Mouse (Mus musculus) intestine, embryonic 16.5 days (tissue): ENCODE results near the gene Crybg1. TPM values are rescaled to one million over a fixed set of nuclear protein-coding genes. Genes with fewer than 3 reads are reported as not detected.
"Not testable (repeated sequence)": the region's sequence is repeated elsewhere in the genome, so short reads cannot be mapped to it uniquely, and the experiment has no call there.

Source experiments
- ATAC-seq: fragments of 200-750 bp; cut with Nextera tagmentation; 2 replicates; pipeline ENCODE4 v1.8.0; 2017; ENCODE audit warnings: moderate TSS enrichment, moderate library complexity
- H3K27ac ChIP-seq: fragments of 300-500 bp; sonication (generic); 2 replicates; pipeline ENCODE4 v1.5.1; 2014; ENCODE audit warnings: mild to moderate bottlenecking, low read length
- H3K27me3 ChIP-seq: fragments of 300-500 bp; sonication (generic); replicated peaks from 2 replicates; pipeline ENCODE4 v1.6.1; 2014; ENCODE audit warnings: low read length, control low read depth, mixed read lengths; ENCODE audit not compliant: control insufficient read depth, insufficient read depth
- H3K36me3 ChIP-seq: fragments of 300-500 bp; sonication (generic); 2 replicates; pipeline ENCODE4 v1.6.1; 2014; ENCODE audit warnings: low read length, control low read depth; ENCODE audit not compliant: control insufficient read depth, insufficient read depth
- H3K4me1 ChIP-seq: fragments of 300-500 bp; sonication (generic); 2 replicates; pipeline ENCODE4 v1.6.1; 2014; ENCODE audit warnings: low read length, control low read depth, mixed read lengths; ENCODE audit not compliant: control insufficient read depth, insufficient read depth
- H3K4me2 ChIP-seq: fragments of 300-500 bp; sonication (generic); 2 replicates; pipeline ENCODE4 v1.6.1; 2014; ENCODE audit warnings: low read depth, low read length, control low read depth
- H3K4me3 ChIP-seq: fragments of 300-500 bp; sonication (generic); 2 replicates; pipeline ENCODE4 v1.5.1; 2014; ENCODE audit warnings: mild to moderate bottlenecking, low read length
- H3K9ac ChIP-seq: fragments of 300-500 bp; sonication (generic); 2 replicates; pipeline ENCODE4 v1.6.1; 2014; ENCODE audit warnings: low read depth, low read length
- H3K9me3 ChIP-seq: fragments of 300-500 bp; sonication (generic); 2 replicates; pipeline ENCODE4 v1.6.1; 2016; ENCODE audit warnings: low read length, control low read depth; ENCODE audit not compliant: control insufficient read depth
- WGBS: fragments of 180-500 bp; shearing (Covaris S2); extraction: QIAGEN DNeasy Blood & Tissue Kit; methylation state at CpG from one replicate; pipeline ENCODE4 v1.1.7; 2014; 5-methylcytosine and 5-hydroxymethylcytosine counted together
- polyA plus RNA-seq: library from polyadenylated mRNA; unstranded; fragments of >200 nt; fragmentation: Nextera tagmentation; extraction: Ambion mirVana; gene quantifications from 2 replicates; pipeline ENCODE4 v1.2.1, GENCODE M21; 2015

Crybg1 gene
- polyA plus RNA-seq, 1 experiment from 2014 or later: 0.72 TPM

GRCm38 (mm10) chr10:43995858-43996650 is 152.6 kb downstream of the Crybg1 start:
- no peak for ATAC-seq
- Histone ChIP-seq H3K36me3 (no peaks in the 10 kb centered on the region), H3K27ac (no peak overlapping the region), H3K27me3 (no peaks in the 10 kb centered on the region), H3K9ac (no peak overlapping the region), H3K4me1 (no peaks in the 10 kb centered on the region), H3K4me2 (no peak overlapping the region), H3K4me3 (no peak overlapping the region), H3K9me3 (no peaks in the 10 kb centered on the region)
- 79% methylated on average over 10 of the region's 10 CpGs for WGBS

DNA sequence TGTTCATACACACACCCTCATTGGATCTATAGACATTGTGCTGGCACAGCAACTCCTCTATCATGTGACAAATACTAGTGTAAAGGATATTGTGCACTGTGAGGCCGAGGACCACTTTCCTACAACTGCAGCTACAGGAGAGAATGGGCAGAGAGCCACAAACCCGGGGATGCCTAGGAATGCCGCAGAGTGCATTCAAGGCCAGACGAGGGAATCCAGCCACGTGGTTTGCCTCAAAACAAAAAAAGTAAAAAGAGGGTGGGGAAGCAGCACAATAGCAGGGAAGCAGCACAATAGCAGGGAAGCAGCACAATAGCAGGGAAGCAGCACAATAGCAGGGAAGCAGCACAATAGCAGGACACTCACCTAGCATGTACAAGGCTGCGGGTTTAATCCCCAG is 155.5 kb downstream of the Crybg1 start:
- Histone ChIP-seq H3K9ac (no peak overlapping the region), H3K27ac (no peak overlapping the region), H3K4me2 (no peak overlapping the region), H3K36me3 (no peaks in the 10 kb centered on the region), H3K4me3 (no peak overlapping the region), H3K27me3 (no peaks in the 10 kb centered on the region), H3K4me1 (no peaks in the 10 kb centered on the region), H3K9me3 (no peaks in the 10 kb centered on the region)
- ATAC-seq: no peak
- WGBS: 39% methylated on average over 6 of the region's 6 CpGs

DNA sequence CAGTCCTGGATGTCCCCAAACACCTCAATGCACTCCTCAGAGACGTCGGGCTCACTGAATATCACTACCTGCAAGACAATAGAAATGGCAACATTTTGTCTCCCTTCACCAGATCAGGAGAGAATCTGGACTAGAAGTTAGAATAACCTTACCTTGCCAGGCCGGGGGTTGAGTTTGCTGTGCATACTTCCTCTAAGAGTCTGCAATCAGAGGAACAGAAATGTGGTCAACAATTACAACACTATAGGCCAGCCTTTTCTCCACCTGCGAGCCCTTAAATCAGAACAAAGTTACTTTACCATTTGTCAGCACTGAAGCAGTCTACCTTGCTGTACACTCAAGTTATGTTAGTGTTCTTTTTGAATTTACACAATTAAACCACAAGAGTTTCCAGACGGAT is 156.1 kb downstream of the Crybg1 start:
- ATAC-seq: no peak
- WGBS: 79% methylated on average over 5 of the region's 5 CpGs

DNA sequence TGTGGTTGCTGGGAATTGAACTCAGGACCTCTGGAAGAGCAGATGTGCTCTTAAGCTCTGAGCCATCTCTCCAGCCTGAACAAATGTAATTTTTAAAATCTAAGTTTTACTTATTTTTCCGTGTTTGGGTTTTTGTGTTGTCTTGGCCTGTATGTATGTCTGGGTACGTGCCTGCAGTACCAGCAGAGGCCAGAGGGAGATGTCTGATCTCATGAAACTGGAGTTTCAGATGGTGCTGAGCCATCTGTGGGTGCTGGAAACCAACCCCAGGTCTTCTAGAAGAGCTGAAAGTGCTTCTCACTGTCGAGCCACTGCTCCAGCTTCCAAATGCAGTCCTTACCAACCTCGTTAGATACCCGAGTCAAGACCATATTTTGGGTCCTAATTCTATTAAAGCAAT is 157.4 kb downstream of the Crybg1 start:
- no peak overlapping the region for H3K4me3 ChIP-seq
- no peak overlapping the region for H3K4me2 ChIP-seq
- no peaks in the 10 kb centered on the region for H3K27me3 ChIP-seq
- no peak overlapping the region for H3K27ac ChIP-seq
- WGBS: 91% methylated on average over 5 of the region's 5 CpGs
- H3K36me3 ChIP-seq: no peaks in the 10 kb centered on the region
- ATAC-seq: no peak
- H3K9me3 ChIP-seq: no peaks in the 10 kb centered on the region
- H3K9ac ChIP-seq: no peak overlapping the region
- no peaks in the 10 kb centered on the region for H3K4me1 ChIP-seq

More for the DNA sequence above, 156.1 kb downstream of the Crybg1 start:
- H3K4me3 ChIP-seq: no peak overlapping the region
- H3K4me2 ChIP-seq: no peak overlapping the region
- H3K27ac ChIP-seq: no peak overlapping the region
- H3K27me3 ChIP-seq: no peaks in the 10 kb centered on the region
- H3K36me3 ChIP-seq: no peaks in the 10 kb centered on the region
- no peaks in the 10 kb centered on the region for H3K4me1 ChIP-seq
- no peak overlapping the region for H3K9ac ChIP-seq
- H3K9me3 ChIP-seq: no peaks in the 10 kb centered on the region

DNA sequence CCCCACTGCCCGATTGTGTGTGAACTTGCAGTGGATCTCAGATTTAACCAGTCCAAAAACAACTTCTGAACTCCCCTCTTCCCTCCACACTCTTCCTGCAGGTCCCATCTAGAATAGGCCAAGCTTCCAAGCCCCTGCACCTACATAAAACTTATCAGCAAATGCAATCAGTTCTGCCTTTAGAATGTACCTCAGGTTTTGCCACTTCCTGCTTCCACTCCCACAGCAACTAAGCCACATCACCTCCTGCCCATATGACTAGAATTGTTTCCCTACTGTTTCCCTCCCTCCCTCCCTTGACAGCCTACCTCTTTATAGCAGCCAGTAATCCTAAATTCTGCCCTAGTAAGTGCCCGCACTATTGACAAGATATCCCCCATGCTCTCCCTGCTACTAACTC is 164.8 kb downstream of the Crybg1 start:
- Histone ChIP-seq H3K9ac (no peak overlapping the region), H3K4me1 (peaks cover 5% of the 10 kb centered on the region; the same call in 1 of the 2 replicates), H3K27ac (peak overlapping the region; percentile 6; the same call in 1 of the 2 replicates), H3K9me3 (no peaks in the 10 kb centered on the region), H3K4me2 (no peak overlapping the region), H3K36me3 (no peaks in the 10 kb centered on the region), H3K27me3 (no peaks in the 10 kb centered on the region), H3K4me3 (no peak overlapping the region)
- 77% methylated on average over 2 of the region's 2 CpGs for WGBS
- ATAC-seq: no peak

- ATAC-seq: peak; percentile 72
- Histone ChIP-seq H3K4me2 (no peak overlapping the region), H3K9ac (no peak overlapping the region), H3K4me1 (peaks cover 5% of the 10 kb centered on the region; the same call in 1 of the 2 replicates), H3K27ac (peak overlapping the region; percentile 6; the same call in 1 of the 2 replicates), H3K9me3 (no peaks in the 10 kb centered on the region), H3K4me3 (no peak overlapping the region), H3K36me3 (no peaks in the 10 kb centered on the region), H3K27me3 (no peaks in the 10 kb centered on the region)
- 59% methylated on average over 5 of the region's 5 CpGs for WGBS
These were observed 165.4 kb downstream of the Crybg1 start for GRCm38 (mm10) chr10:43983241-43983640.

DNA sequence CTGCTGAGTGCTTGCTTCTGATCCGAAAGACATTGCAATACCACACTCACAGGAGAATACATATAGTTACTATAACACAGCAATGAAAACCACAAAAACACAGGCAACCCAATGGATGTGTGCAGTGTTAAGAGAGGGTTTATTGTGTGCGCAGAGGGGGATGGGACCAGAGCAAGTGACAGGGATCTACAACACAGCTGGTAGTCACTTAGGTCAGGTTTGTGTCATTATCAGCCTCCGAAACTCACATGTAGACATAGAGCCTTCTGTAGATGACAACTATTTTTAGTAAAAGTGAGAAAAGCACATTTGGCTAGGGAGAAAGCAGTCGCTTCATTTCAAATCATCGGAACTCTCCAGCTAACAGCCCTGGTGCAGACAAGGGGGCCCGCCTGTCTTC is 166.2 kb downstream of the Crybg1 start:
- 88% methylated on average over 6 of the region's 6 CpGs for WGBS
- no peak overlapping the region for H3K9ac ChIP-seq
- no peaks in the 10 kb centered on the region for H3K36me3 ChIP-seq
- ATAC-seq: no peak
- peaks cover 5% of the 10 kb centered on the region; the same call in 1 of the 2 replicates for H3K4me1 ChIP-seq
- no peaks in the 10 kb centered on the region for H3K27me3 ChIP-seq
- H3K4me3 ChIP-seq: no peak overlapping the region
- no peak overlapping the region for H3K27ac ChIP-seq
- no peak overlapping the region for H3K4me2 ChIP-seq
- no peaks in the 10 kb centered on the region for H3K9me3 ChIP-seq

DNA sequence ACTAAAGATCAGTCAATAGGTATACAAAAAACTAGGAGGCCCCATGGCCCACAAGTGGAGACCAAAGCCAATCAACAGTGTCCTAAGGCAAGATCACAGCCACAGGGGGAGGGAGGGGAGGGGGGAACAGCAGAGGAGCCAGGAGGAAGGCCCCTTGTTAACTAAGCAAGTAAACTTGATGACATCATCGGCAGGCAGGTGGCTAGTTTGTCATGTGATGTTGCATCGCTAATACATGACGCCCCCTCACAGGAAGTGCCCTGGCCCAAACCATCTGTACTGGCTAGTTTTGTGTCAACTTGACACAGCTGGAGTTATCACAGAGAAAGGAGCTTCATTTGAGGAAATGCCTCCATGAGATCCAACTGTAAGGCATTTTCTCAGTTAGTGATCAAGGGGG is 167.9 kb downstream of the Crybg1 start:
- WGBS: 88% methylated on average over 3 of the region's 3 CpGs

DNA sequence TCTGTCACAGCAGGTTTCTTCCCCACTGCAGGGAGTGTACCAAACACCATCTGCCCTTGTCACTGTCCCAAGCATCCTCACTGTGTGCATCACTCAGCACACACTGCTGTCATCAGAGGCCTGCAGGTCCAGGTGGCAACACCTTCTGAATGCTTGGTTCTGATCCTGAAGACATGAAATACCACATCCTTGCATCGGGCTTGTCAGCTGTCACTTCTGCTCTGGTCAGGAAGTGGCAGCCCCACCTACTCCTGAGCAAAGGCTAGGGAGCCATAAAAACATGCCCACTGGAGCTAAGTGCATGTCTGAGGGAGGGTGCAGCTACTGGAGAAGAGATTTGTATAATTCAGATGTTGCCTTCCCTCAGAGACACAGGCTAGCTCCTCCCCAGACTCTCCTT is 168.6 kb downstream of the Crybg1 start:
- H3K9me3 ChIP-seq: no peaks in the 10 kb centered on the region
- peak; percentile 64 for ATAC-seq
- H3K27ac ChIP-seq: 0 out of 2 replicates have a peak overlapping the region, but pooled peaks have one; percentile 14
- H3K4me1 ChIP-seq: peaks cover 5% of the 10 kb centered on the region; the same call in 1 of the 2 replicates
- H3K9ac ChIP-seq: no peak overlapping the region
- H3K36me3 ChIP-seq: no peaks in the 10 kb centered on the region
- H3K27me3 ChIP-seq: no peaks in the 10 kb centered on the region
- no peak overlapping the region for H3K4me3 ChIP-seq
- no peak overlapping the region for H3K4me2 ChIP-seq
- 56% methylated on average over 1 of the region's 1 CpGs for WGBS

More for the DNA sequence above, 167.9 kb downstream of the Crybg1 start:
- not testable (repeated sequence) for H3K36me3 ChIP-seq, H3K4me1 ChIP-seq, ATAC-seq, H3K4me2 ChIP-seq, H3K4me3 ChIP-seq, H3K27ac ChIP-seq, H3K9me3 ChIP-seq, H3K9ac ChIP-seq, H3K27me3 ChIP-seq
